Mouse (Mus musculus) midbrain, embryonic 10.5 days (tissue): Measurements from ENCODE around the gene Foxn3. TPM values are rescaled to one million over a fixed set of nuclear protein-coding genes. Genes with fewer than 3 reads are reported as not detected.

Source experiments
- DNase-seq: peaks from one replicate; pipeline ENCODE4 v3.0.0-alpha.2; 2017; ENCODE audit warnings: low spot score
- H3K27ac ChIP-seq: fragments of 300-500 bp; sonication (generic); replicated peaks from 2 replicates; pipeline ENCODE4 v1.5.1; 2016; ENCODE audit warnings: mild to moderate bottlenecking
- H3K27me3 ChIP-seq: fragments of 300-500 bp; sonication (generic); 2 replicates; pipeline ENCODE4 v1.6.1; 2016; ENCODE audit warnings: low read depth, mild to moderate bottlenecking; ENCODE audit not compliant: poor library complexity, severe bottlenecking
- H3K36me3 ChIP-seq: fragments of 300-500 bp; sonication (generic); 2 replicates; pipeline ENCODE4 v1.6.1; 2016; ENCODE audit warnings: mild to moderate bottlenecking, moderate library complexity
- H3K4me1 ChIP-seq: fragments of 300-500 bp; sonication (generic); 2 replicates; pipeline ENCODE4 v1.6.1; 2016
- H3K4me3 ChIP-seq: fragments of 300-500 bp; sonication (generic); 2 replicates; pipeline ENCODE4 v1.5.1; 2016; ENCODE audit warnings: mild to moderate bottlenecking, moderate library complexity
- H3K9me3 ChIP-seq: fragments of 300-500 bp; sonication (generic); replicated peaks from 2 replicates; pipeline ENCODE4 v1.6.1; 2016; ENCODE audit warnings: mild to moderate bottlenecking
- WGBS: fragments of 180-500 bp; shearing (Covaris S2); methylation state at CpG from one replicate; pipeline ENCODE4 v1.1.7; 2016; 5-methylcytosine and 5-hydroxymethylcytosine counted together
- polyA plus RNA-seq: library from polyadenylated mRNA; unstranded; fragments of >200 nt; fragmentation: Nextera tagmentation; extraction: Ambion mirVana; gene quantifications from 2 replicates; pipeline ENCODE4 v1.2.1, GENCODE M21; 2016

Foxn3 gene
- polyA plus RNA-seq, 1 experiment from 2014 or later = 51.8 TPM

DNA sequence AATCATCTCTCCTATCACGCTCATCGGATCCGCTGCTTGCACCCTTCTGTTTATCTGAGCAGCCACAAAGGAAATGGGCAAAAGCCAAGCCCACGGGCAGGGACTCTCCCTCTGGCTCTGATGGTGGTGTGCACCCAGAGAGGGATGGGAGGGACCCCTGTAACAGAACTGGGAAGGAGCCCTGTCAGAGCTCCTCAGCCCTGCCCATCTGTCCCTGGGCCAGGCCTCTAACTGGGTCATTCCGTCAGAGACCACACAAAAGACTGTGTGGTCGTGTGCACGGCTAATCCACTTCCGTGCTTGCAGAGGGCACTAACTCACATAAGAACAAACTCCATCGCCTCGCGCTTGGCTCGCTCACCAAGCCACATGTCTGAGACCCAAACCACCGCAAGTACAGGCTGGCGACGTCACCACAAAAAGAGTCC is 95.5 kb downstream of the Foxn3 start:
- no peaks in the 10 kb centered on the region for H3K36me3 ChIP-seq
- H3K27me3 ChIP-seq = no peaks in the 10 kb centered on the region
- 63% methylated on average over 15 of the region's 15 CpGs for WGBS
- peaks cover 35% of the 10 kb centered on the region for H3K4me1 ChIP-seq
- no peak for DNase-seq
- 0 out of 2 replicates have a peak overlapping the region, but pooled peaks have one; percentile 7 for H3K4me3 ChIP-seq
- no peaks in the 10 kb centered on the region for H3K9me3 ChIP-seq
- peak overlapping the region; percentile 76 for H3K27ac ChIP-seq

DNA sequence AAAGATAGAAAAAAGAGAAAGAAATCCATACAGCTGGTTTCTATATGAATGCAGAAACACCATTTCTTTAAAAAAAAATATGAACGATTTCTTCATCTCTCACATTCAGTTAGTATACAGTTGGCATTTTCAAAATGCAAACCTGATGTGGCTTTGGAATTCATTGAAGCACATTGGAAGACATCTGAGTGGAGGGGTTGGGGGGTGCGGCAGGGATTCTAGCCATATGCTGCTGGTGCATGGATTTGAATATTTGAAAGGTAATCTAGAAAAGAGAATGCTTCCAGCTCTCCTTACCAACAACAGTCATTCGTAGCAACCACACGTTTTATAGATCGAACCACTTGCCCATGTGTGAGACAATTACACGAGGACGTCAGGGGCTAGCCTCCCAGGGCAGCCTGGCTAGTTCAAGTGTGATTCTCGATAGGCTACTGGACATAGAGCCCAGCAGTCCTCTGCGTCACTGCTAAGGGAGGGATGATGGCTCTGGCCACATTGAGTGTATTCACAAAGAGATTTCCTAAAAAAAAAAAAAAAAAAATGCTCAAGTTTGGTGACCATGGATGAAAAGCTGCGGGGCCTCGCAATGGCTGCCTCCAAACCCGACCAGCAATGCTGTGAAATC is 96.0 kb downstream of the Foxn3 start:
- H3K27ac ChIP-seq = peak overlapping the region; percentile 76
- no peaks in the 10 kb centered on the region for H3K27me3 ChIP-seq
- no peak for DNase-seq
- no peaks in the 10 kb centered on the region for H3K36me3 ChIP-seq
- H3K4me3 ChIP-seq = 0 out of 2 replicates have a peak overlapping the region, but pooled peaks have one; percentile 7
- WGBS = 90% methylated on average over 12 of the region's 12 CpGs
- H3K9me3 ChIP-seq = no peaks in the 10 kb centered on the region
- H3K4me1 ChIP-seq = peaks cover 35% of the 10 kb centered on the region

GRCm38 (mm10) chr12:99466426-99466825 is 97.0 kb downstream of the Foxn3 start:
- H3K36me3 ChIP-seq = 0 out of 2 replicates have a peak, but pooled peaks cover under 1% of the 10 kb centered on the region
- H3K27me3 ChIP-seq = no peaks in the 10 kb centered on the region
- peak overlapping the region; percentile 52 for H3K27ac ChIP-seq
- H3K4me1 ChIP-seq = peaks cover 31% of the 10 kb centered on the region
- no peak for DNase-seq
- no peak overlapping the region for H3K4me3 ChIP-seq
- WGBS = 45% methylated on average over 5 of the region's 5 CpGs
- H3K9me3 ChIP-seq = no peaks in the 10 kb centered on the region

GRCm38 (mm10) chr12:99464291-99464690 is 99.1 kb downstream of the Foxn3 start:
- H3K36me3 ChIP-seq = 0 out of 2 replicates have a peak, but pooled peaks cover 2% of the 10 kb centered on the region
- H3K4me3 ChIP-seq = no peak overlapping the region
- H3K4me1 ChIP-seq = peaks cover 31% of the 10 kb centered on the region
- WGBS = 87% methylated on average over 5 of the region's 5 CpGs
- no peaks in the 10 kb centered on the region for H3K27me3 ChIP-seq
- no peak overlapping the region for H3K27ac ChIP-seq
- no peak for DNase-seq
- no peaks in the 10 kb centered on the region for H3K9me3 ChIP-seq

- H3K27me3 ChIP-seq = no peaks in the 10 kb centered on the region
- no peak for DNase-seq
Measured at GRCm38 (mm10) chr12:99462846-99463245, 100.5 kb downstream of the Foxn3 start.

DNA sequence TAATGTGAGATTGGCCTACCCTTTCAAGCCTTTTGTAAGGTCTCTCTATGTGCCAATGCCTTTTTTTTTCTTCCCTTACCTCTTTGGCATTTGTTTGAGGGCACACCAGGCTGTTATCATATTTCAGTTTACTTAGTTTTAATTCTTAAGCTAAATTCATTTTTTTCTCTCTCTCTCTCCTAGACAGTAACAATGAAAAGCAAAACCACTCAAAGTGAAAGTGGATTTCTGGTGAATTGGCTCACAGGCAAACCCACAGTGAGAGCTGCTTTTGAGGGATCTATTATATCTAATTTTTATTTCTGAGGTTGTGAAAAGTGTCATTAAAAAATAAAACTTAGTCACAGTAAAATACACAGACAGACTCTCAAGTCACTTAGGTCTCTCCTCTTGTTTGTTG is 101.1 kb downstream of the Foxn3 start:
- H3K9me3 ChIP-seq = no peaks in the 10 kb centered on the region
- DNase-seq = no peak
- no peak overlapping the region for H3K4me3 ChIP-seq
- H3K27me3 ChIP-seq = no peaks in the 10 kb centered on the region
- no peak overlapping the region for H3K27ac ChIP-seq
- 0 out of 2 replicates have a peak, but pooled peaks cover 2% of the 10 kb centered on the region for H3K36me3 ChIP-seq
- H3K4me1 ChIP-seq = peaks cover 27% of the 10 kb centered on the region

More at GRCm38 (mm10) chr12:99462846-99463245, 100.5 kb downstream of the Foxn3 start:
- Histone ChIP-seq H3K36me3 (0 out of 2 replicates have a peak, but pooled peaks cover 2% of the 10 kb centered on the region), H3K27ac (no peak overlapping the region), H3K4me3 (no peak overlapping the region), H3K4me1 (peaks cover 27% of the 10 kb centered on the region), H3K9me3 (no peaks in the 10 kb centered on the region)
- WGBS = 95% methylated on average over 1 of the region's 1 CpGs

GRCm38 (mm10) chr12:99457521-99458205 is 105.7 kb downstream of the Foxn3 start:
- H3K9me3 ChIP-seq = no peaks in the 10 kb centered on the region
- no peak overlapping the region for H3K4me3 ChIP-seq
- 0 out of 2 replicates have a peak, but pooled peaks cover 2% of the 10 kb centered on the region for H3K36me3 ChIP-seq
- H3K27me3 ChIP-seq = no peaks in the 10 kb centered on the region
- peaks cover 15% of the 10 kb centered on the region; the same call in 1 of the 2 replicates for H3K4me1 ChIP-seq
- no peak overlapping the region for H3K27ac ChIP-seq
- WGBS = 87% methylated on average over 10 of the region's 10 CpGs
- no peak for DNase-seq

DNA sequence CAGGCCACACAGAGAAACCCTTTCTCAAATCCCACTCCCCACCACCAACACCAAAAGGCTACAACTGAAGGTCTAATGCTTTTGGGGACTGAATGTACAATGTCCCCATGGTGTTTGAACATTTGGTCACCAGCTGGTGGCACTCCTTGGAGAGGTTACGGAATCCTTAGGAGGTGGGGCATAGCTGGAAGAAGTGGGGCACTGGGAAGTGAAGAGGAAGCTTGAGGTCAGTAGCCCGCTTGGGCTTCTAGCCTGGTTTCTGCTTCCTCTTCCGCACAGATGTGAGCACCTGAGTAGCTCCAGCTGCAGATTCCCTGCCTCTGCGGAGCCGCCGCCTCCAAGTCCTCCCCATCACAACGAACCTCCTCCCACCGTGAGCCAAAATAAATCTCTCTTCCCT is 107.8 kb downstream of the Foxn3 start:
- DNase-seq = no peak
- WGBS = 94% methylated on average over 8 of the region's 8 CpGs
- Histone ChIP-seq H3K9me3 (no peaks in the 10 kb centered on the region), H3K27ac (0 out of 2 replicates have a peak overlapping the region, but pooled peaks have one; percentile 28), H3K4me1 (peaks cover 15% of the 10 kb centered on the region; the same call in 1 of the 2 replicates), H3K4me3 (no peak overlapping the region), H3K27me3 (no peaks in the 10 kb centered on the region), H3K36me3 (no peaks in the 10 kb centered on the region)

DNA sequence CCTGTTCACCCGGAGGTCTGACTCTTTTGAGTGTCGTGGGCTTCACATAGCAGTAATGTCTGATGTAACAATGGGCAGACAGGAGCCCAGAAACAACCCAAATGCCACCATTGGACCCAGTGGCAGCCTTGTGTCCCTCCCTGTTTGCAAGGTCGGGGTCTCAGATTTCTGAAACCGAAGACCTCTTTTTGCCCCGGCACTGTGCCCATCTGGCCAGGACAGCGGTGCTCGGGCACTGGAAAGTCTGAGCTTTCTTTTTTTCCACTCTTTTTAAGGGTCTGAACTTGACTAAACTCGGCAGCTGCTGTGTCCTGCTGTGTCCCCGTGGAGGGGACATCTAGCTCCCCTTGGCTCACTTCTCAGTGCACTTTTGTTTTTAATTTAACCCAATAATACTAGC is 109.0 kb downstream of the Foxn3 start:
- no peak overlapping the region for H3K4me3 ChIP-seq
- no peaks in the 10 kb centered on the region for H3K9me3 ChIP-seq
- no peak overlapping the region for H3K27ac ChIP-seq
- H3K4me1 ChIP-seq = peaks cover 15% of the 10 kb centered on the region; the same call in 1 of the 2 replicates
- WGBS = 82% methylated on average over 9 of the region's 9 CpGs
- no peak for DNase-seq
- no peaks in the 10 kb centered on the region for H3K27me3 ChIP-seq
- no peaks in the 10 kb centered on the region for H3K36me3 ChIP-seq

- 93% methylated on average over 4 of the region's 4 CpGs for WGBS
- Histone ChIP-seq H3K4me1 (peaks cover 15% of the 10 kb centered on the region; the same call in 1 of the 2 replicates), H3K36me3 (peaks cover 3% of the 10 kb centered on the region; the same call in 1 of the 2 replicates), H3K27ac (no peak overlapping the region), H3K27me3 (no peaks in the 10 kb centered on the region), H3K4me3 (no peak overlapping the region), H3K9me3 (no peaks in the 10 kb centered on the region)
- DNase-seq = no peak
Measured at GRCm38 (mm10) chr12:99453797-99454196, 109.6 kb downstream of the Foxn3 start.

DNA sequence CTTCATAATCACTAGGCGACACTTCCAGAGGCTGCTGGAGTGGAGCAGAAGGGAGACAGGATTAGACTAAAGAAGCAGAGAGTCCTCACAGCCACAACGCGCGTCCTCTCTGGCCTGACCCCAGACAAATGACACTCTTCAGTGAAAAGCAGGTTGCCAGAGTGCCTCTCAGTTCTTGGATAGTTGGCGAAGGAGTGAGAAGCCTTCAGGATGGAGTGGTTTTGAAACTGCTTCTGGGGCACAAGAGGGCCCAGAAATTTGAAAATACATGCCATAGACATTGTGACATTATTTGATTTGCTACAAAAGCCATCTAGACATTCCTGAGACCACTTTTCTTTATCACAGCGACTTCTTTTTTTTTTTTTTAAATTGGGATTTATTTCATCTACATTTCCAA is 113.3 kb downstream of the Foxn3 start:
- DNase-seq = no peak
- H3K9me3 ChIP-seq = no peaks in the 10 kb centered on the region
- H3K4me1 ChIP-seq = 0 out of 2 replicates have a peak, but pooled peaks cover 4% of the 10 kb centered on the region
- H3K36me3 ChIP-seq = peaks cover 4% of the 10 kb centered on the region; the same call in 1 of the 2 replicates
- H3K27ac ChIP-seq = no peak overlapping the region
- WGBS = 88% methylated on average over 6 of the region's 6 CpGs
- no peak overlapping the region for H3K4me3 ChIP-seq
- H3K27me3 ChIP-seq = no peaks in the 10 kb centered on the region

DNA sequence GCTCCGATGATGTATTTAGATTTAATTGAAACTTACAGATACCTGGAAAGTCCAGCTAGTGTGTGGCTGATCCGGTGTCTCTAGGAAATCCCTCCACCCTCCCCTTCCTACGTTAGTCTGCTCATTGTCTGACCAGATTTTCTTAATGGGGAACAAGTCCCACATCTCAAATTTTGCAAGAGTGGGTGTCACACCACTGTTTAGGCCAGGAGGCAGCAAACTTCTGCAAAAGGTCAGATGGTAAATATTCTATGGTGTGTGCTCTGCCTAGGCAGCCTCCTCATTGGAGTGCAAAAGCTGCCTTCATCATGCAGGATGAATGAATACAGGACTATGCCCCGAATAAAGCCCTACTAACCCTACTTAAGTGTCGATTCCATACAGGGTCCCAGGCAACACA is 115.6 kb downstream of the Foxn3 start:
- peaks cover 4% of the 10 kb centered on the region; the same call in 1 of the 2 replicates for H3K36me3 ChIP-seq
- H3K4me1 ChIP-seq = no peaks in the 10 kb centered on the region
- H3K9me3 ChIP-seq = no peaks in the 10 kb centered on the region
- DNase-seq = no peak
- no peak overlapping the region for H3K4me3 ChIP-seq
- WGBS = 91% methylated on average over 5 of the region's 5 CpGs
- H3K27me3 ChIP-seq = no peaks in the 10 kb centered on the region
- H3K27ac ChIP-seq = no peak overlapping the region
